Mouse (Mus musculus) MEL-GATA-1-ER (cell line): ENCODE data around the gene Rhcg.

Source experiments
- DNase-seq: peaks from one replicate; pipeline ENCODE4 v3.0.0-alpha.2; 2012; ENCODE audit warnings: low read depth; ENCODE audit errors: extremely low read depth

Gene Rhcg

GRCm38 (mm10) chr7:79602006-79602405, 15.5 kb downstream of the Rhcg start:
- DNase-seq, result no peak

GRCm38 (mm10) chr7:79600122-79600521, 17.3 kb downstream of the Rhcg start:
- DNase-seq, result no peak

- DNase-seq, result peak; percentile 23
Measured at GRCm38 (mm10) chr7:79594854-79595253, 22.6 kb downstream of the Rhcg start.

- no peak for DNase-seq
Measured at GRCm38 (mm10) chr7:79591812-79592731, 25.4 kb downstream of the Rhcg start.

- DNase-seq, result no peak
Measured at GRCm38 (mm10) chr7:79590560-79591110, 26.8 kb downstream of the Rhcg start.

GRCm38 (mm10) chr7:79589763-79590559, 27.5 kb downstream of the Rhcg start:
- DNase-seq, result no peak

GRCm38 (mm10) chr7:79588284-79588683, 29.2 kb downstream of the Rhcg start:
- peak; percentile 6 for DNase-seq

GRCm38 (mm10) chr7:79578851-79579241, 38.6 kb downstream of the Rhcg start:
- DNase-seq, result no peak

- no peak for DNase-seq
Measured at GRCm38 (mm10) chr7:79577931-79578850, 39.3 kb downstream of the Rhcg start.

GRCm38 (mm10) chr7:79577096-79577874, 40.2 kb downstream of the Rhcg start:
- DNase-seq, result no peak

GRCm38 (mm10) chr7:79576659-79577058, 40.8 kb downstream of the Rhcg start:
- DNase-seq, result no peak

- no peak for DNase-seq
Measured at GRCm38 (mm10) chr7:79572191-79572818, 45.2 kb downstream of the Rhcg start.

- no peak for DNase-seq
Measured at GRCm38 (mm10) chr7:79568937-79569535, 48.4 kb downstream of the Rhcg start.

GRCm38 (mm10) chr7:79568212-79568611, 49.2 kb downstream of the Rhcg start:
- DNase-seq, result no peak

- no peak for DNase-seq
Measured at GRCm38 (mm10) chr7:79563675-79564074, 53.8 kb downstream of the Rhcg start.

GRCm38 (mm10) chr7:79562385-79562784, 55.1 kb downstream of the Rhcg start:
- no peak for DNase-seq

- DNase-seq, result no peak
Measured at GRCm38 (mm10) chr7:79558698-79559097, 58.8 kb downstream of the Rhcg start.

- DNase-seq, result no peak
Measured at GRCm38 (mm10) chr7:79557728-79558221, 59.7 kb downstream of the Rhcg start.
